Mouse (Mus musculus) heart, embryonic 10.5 days (tissue): ENCODE measurements around the gene Dlst. TPM values are rescaled to one million over a fixed set of nuclear protein-coding genes. Genes with fewer than 3 reads are reported as not detected.

Experiments used
- DNase-seq: peaks from one replicate; pipeline ENCODE4 v3.0.0-alpha.2; 2017; ENCODE audit warnings: low spot score
- H3K27ac ChIP-seq: fragments of 300-500 bp; sonication (generic); 2 replicates; pipeline ENCODE4 v1.5.1; 2016; ENCODE audit warnings: mild to moderate bottlenecking
- H3K27me3 ChIP-seq: fragments of 300-500 bp; sonication (generic); 2 replicates; pipeline ENCODE4 v1.6.1; 2016; ENCODE audit warnings: mild to moderate bottlenecking; ENCODE audit not compliant: poor library complexity, insufficient read depth, severe bottlenecking
- H3K36me3 ChIP-seq: fragments of 300-500 bp; sonication (generic); 2 replicates; pipeline ENCODE4 v1.6.1; 2016; ENCODE audit warnings: mild to moderate bottlenecking, moderate library complexity
- H3K4me1 ChIP-seq: fragments of 300-500 bp; sonication (generic); 2 replicates; pipeline ENCODE4 v1.6.1; 2016; ENCODE audit warnings: mild to moderate bottlenecking
- H3K4me3 ChIP-seq: fragments of 300-500 bp; sonication (generic); 2 replicates; pipeline ENCODE4 v1.5.1; 2016; ENCODE audit warnings: mild to moderate bottlenecking, moderate library complexity
- H3K9me3 ChIP-seq: fragments of 300-500 bp; sonication (generic); 2 replicates; pipeline ENCODE4 v1.6.1; 2016; ENCODE audit warnings: mild to moderate bottlenecking, moderate library complexity
- WGBS: fragments of 180-500 bp; shearing (Covaris S2); methylation state at CpG from one replicate; pipeline ENCODE4 v1.1.7; 2016; 5-methylcytosine and 5-hydroxymethylcytosine counted together
- polyA plus RNA-seq: library from polyadenylated mRNA; unstranded; fragments of >200 nt; fragmentation: Nextera tagmentation; extraction: Ambion mirVana; gene quantifications from 2 replicates; pipeline ENCODE4 v1.2.1, GENCODE M21; 2016

Gene Dlst
- polyA plus RNA-seq, 1 experiment from 2014 or later = 162 TPM

GRCm38 (mm10) chr12:85123108-85123530, 12.5 kb downstream of the Dlst start:
- Histone ChIP-seq H3K27ac (no peak overlapping the region), H3K4me1 (no peaks in the 10 kb centered on the region), H3K4me3 (no peak overlapping the region), H3K9me3 (no peaks in the 10 kb centered on the region), H3K36me3 (peaks cover 98% of the 10 kb centered on the region), H3K27me3 (no peaks in the 10 kb centered on the region)
- no peak for DNase-seq
- 90% methylated on average over 9 of the region's 9 CpGs for WGBS

- no peak for DNase-seq
- no peak overlapping the region for H3K27ac ChIP-seq
- H3K9me3 ChIP-seq = no peaks in the 10 kb centered on the region
- H3K4me3 ChIP-seq = no peak overlapping the region
- no peaks in the 10 kb centered on the region for H3K4me1 ChIP-seq
- peaks cover 98% of the 10 kb centered on the region for H3K36me3 ChIP-seq
- 88% methylated on average over 11 of the region's 11 CpGs for WGBS
- H3K27me3 ChIP-seq = no peaks in the 10 kb centered on the region
These were observed 13.0 kb downstream of the Dlst start for GRCm38 (mm10) chr12:85123645-85124044.

- H3K27me3 ChIP-seq = no peaks in the 10 kb centered on the region
- H3K27ac ChIP-seq = no peak overlapping the region
- no peak overlapping the region for H3K4me3 ChIP-seq
- H3K36me3 ChIP-seq = peaks cover 96% of the 10 kb centered on the region
- DNase-seq = no peak
- no peaks in the 10 kb centered on the region for H3K4me1 ChIP-seq
- H3K9me3 ChIP-seq = no peaks in the 10 kb centered on the region
- 90% methylated on average over 5 of the region's 5 CpGs for WGBS
These were observed 14.1 kb downstream of the Dlst start for GRCm38 (mm10) chr12:85124751-85125150.

DNA sequence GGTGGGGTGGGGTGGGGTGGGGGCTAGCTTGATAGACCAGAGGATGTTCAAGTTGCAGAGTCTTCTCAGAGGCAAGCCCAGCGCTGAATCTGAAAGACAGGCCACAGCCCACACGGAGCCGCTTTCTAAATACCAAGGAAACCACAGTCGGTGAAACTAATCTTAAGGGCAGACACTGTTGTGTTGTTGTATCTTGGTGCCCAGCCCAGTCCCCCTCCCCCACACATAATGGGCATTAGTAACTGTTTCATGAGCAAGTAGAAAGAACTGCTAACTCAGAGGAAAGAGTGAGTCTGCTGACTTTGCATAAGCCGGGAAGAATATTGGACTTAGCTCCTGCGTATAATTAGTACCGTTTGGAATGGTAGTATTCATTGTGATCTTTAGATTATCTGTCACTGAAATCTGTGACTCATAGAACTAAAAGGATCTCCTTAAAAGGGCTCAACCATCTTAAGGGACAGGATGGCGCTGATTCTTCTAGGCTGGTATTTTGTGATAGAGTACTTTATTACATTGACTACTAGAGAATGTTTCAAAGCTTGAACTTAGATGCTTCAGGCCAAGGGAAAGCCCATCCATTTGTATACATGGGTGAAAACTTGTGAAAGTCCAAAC, 16.5 kb downstream of the Dlst start:
- WGBS = 86% methylated on average over 8 of the region's 8 CpGs
- Histone ChIP-seq H3K27ac (no peak overlapping the region), H3K9me3 (no peaks in the 10 kb centered on the region), H3K36me3 (peaks cover 93% of the 10 kb centered on the region), H3K4me3 (no peak overlapping the region), H3K27me3 (no peaks in the 10 kb centered on the region), H3K4me1 (no peaks in the 10 kb centered on the region)
- no peak for DNase-seq

DNA sequence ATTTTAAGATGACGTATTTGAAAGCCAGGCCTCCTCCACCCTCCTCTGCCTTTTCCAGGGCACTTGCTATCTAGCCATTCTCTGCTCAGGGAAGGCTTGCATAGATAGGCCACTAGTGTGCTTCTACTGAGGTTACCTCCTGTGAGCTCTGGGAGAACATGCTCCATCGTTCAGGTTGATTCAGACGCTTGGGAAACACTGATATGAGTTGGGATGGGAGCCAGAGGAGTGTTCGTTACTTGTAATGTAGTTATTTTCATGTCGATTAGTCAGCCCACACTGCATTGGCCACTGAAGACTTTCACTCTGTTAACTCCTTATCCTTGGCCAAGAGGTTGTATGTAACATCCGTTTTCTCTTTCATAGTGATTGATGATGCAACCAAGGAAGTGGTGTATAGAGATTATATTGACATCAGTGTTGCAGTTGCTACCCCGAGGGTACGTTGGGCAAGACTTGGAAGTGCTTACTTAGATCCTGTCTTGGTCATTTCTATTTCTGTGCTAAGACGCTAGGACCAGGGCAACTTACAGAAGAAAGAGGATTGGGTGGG, 18.9 kb downstream of the Dlst start:
- no peaks in the 10 kb centered on the region for H3K9me3 ChIP-seq
- peaks cover 92% of the 10 kb centered on the region for H3K36me3 ChIP-seq
- no peak overlapping the region for H3K27ac ChIP-seq
- no peak overlapping the region for H3K4me3 ChIP-seq
- no peaks in the 10 kb centered on the region for H3K4me1 ChIP-seq
- 92% methylated on average over 9 of the region's 9 CpGs for WGBS
- no peak for DNase-seq
- no peaks in the 10 kb centered on the region for H3K27me3 ChIP-seq

- Histone ChIP-seq H3K27ac (no peak overlapping the region), H3K4me3 (no peak overlapping the region), H3K4me1 (peaks cover 7% of the 10 kb centered on the region; the same call in 1 of the 2 replicates), H3K36me3 (peaks cover 84% of the 10 kb centered on the region), H3K27me3 (no peaks in the 10 kb centered on the region), H3K9me3 (no peaks in the 10 kb centered on the region)
- DNase-seq = no peak
- 89% methylated on average over 6 of the region's 6 CpGs for WGBS
These were observed 20.7 kb downstream of the Dlst start for GRCm38 (mm10) chr12:85131361-85131760.

DNA sequence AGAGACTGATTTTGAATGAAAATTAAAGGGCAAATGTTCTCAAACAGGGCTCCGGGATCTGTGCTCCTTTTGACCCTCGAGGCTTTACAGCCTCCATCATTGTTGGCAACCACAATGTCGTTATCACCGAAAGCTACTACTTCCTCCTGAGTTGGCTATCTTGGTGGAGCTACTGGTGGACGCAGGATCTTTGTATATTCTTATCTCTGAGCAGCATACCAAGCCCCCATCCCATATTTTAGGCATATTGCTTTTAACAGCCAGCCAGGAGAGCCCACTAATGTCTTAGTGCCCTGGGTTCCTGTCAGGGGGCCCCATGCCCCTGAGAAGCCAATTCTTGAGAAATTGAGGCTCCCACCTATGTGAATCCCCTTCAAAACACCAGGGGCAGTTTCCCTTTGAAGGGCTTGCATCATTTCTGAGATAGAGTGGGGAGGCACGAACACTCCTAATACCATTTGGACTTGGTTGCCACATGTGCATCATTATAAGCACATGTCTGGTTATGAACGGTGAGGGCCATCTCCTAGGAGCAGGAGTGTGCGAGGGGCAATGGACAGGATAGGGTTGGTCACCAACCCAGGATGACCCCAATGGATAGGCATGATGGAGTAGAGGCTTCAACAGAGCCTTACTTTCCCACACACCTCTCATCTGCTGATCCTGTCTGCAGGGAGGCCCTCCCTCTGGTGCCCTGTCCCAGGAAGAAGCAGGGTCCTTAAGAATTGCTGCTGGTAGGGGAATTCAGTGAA, 23.6 kb downstream of the Dlst start:
- Histone ChIP-seq H3K4me1 (peaks cover 9% of the 10 kb centered on the region; the same call in 1 of the 2 replicates), H3K4me3 (no peak overlapping the region), H3K9me3 (no peaks in the 10 kb centered on the region), H3K27ac (no peak overlapping the region), H3K36me3 (peaks cover 57% of the 10 kb centered on the region), H3K27me3 (peaks cover 4% of the 10 kb centered on the region)
- 82% methylated on average over 8 of the region's 8 CpGs for whole genome bisulfite sequencing
- DNase-seq = no peak

DNA sequence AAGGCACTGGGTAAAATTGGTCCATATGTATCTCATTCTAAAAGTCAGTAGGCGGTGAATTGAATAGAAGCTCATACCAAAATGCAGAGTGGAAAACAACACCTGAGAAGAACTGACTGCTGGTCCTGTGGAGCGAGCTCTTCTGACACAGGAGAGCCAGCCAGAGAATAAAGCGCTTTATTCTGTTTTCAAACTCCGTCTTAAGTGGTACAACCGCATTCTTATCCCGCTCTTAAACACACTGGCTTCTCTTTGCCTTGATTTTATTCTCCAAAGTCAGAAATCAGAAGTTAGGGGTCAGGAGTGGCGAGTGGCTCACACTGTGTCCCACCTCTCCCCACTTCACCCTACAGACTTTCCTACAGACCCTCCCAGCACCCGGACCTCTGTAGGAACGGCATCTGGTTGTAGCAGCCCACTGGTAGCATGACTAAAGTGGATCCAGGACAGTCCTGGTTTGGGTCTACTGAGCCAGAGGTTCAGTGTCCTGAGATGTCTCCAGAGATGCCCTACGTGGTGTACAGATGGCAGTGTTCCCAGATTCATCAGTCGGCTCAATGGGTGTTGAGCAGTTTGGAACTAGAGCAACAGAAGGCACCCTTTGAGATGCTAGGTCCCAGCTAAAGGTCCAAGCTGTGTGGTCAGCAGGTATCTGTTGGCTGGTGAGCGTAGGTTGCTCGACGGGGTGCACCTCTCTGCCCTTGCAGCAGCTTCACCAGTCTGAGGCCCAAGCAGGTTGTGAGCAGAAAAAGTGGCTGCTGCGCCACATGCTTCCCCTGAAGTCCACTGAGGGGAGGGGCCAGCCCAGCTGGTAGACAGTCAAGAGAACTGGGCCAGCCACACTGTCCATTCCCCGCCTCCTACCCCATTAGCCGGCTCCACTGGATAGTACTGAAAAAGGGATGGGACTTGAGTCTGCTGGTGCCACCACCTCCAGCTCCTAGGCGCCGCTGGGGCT, 25.2 kb downstream of the Dlst start:
- H3K4me3 ChIP-seq = no peak overlapping the region
- H3K36me3 ChIP-seq = peaks cover 41% of the 10 kb centered on the region
- DNase-seq = no peak
- peaks cover 17% of the 10 kb centered on the region for H3K4me1 ChIP-seq
- H3K27ac ChIP-seq = peak overlapping the region; percentile 32; the same call in 1 of the 2 replicates
- H3K9me3 ChIP-seq = no peaks in the 10 kb centered on the region
- H3K27me3 ChIP-seq = peaks cover 19% of the 10 kb centered on the region
- 72% methylated on average over 19 of the region's 19 CpGs for WGBS

DNA sequence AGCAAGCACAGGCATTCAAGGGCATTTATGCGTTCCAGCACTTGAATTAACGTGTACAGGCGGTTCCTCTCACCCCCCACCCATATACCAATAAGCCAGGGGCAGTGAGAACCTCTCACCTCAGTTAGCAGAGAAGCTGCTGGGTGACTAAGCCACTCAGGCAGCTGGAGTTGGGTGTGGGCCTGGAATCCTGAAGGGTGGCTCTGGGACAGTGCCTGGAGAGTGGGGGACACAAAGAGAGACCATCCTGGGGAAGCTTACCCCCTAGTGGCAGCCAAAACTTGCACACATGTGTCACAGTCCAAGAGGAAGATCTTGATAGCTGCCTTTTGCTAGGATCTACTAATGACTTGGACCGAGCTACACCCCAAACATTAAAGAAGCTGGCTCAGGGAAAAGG, 26.0 kb downstream of the Dlst start:
- DNase-seq = no peak
- Histone ChIP-seq H3K27ac (no peak overlapping the region), H3K9me3 (no peaks in the 10 kb centered on the region), H3K27me3 (peaks cover 27% of the 10 kb centered on the region), H3K36me3 (peaks cover 33% of the 10 kb centered on the region), H3K4me1 (peaks cover 17% of the 10 kb centered on the region), H3K4me3 (no peak overlapping the region)
- 76% methylated on average over 4 of the region's 4 CpGs for WGBS

- Histone ChIP-seq H3K27me3 (peaks cover 32% of the 10 kb centered on the region), H3K4me3 (peak overlapping the region; percentile 37), H3K4me1 (peaks cover 21% of the 10 kb centered on the region), H3K36me3 (peaks cover 2% of the 10 kb centered on the region), H3K27ac (no peak overlapping the region; the same call in 1 of the 2 replicates), H3K9me3 (no peaks in the 10 kb centered on the region)
- WGBS = 28% methylated on average over 18 of the region's 18 CpGs
- no peak for DNase-seq
These were observed 29.5 kb downstream of the Dlst start for GRCm38 (mm10) chr12:85140036-85140701.

DNA sequence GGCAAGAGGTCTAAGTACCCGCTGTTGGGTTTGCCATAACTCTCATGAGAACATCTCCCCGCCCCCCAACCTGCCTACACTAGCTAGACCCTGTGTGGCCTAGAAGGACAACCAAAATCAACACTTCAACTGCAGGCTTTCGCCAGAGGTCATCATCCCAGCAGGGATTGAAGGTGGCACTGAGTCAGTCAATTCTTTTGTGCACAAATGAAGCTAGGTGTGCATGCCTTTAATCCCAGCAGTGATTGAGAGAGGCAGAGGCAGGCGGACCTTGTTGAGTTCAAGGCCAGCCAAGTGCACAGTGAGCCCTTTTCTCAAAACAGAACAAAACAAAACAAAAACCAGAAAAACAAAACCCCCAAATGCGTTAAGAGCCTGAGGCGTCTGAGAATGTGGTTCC, 30.5 kb downstream of the Dlst start:
- Histone ChIP-seq H3K9me3 (no peaks in the 10 kb centered on the region), H3K36me3 (no peaks in the 10 kb centered on the region), H3K4me1 (peaks cover 25% of the 10 kb centered on the region), H3K27ac (no peak overlapping the region), H3K27me3 (peaks cover 32% of the 10 kb centered on the region), H3K4me3 (no peak overlapping the region)
- WGBS = 77% methylated on average over 6 of the region's 6 CpGs
- DNase-seq = no peak

DNA sequence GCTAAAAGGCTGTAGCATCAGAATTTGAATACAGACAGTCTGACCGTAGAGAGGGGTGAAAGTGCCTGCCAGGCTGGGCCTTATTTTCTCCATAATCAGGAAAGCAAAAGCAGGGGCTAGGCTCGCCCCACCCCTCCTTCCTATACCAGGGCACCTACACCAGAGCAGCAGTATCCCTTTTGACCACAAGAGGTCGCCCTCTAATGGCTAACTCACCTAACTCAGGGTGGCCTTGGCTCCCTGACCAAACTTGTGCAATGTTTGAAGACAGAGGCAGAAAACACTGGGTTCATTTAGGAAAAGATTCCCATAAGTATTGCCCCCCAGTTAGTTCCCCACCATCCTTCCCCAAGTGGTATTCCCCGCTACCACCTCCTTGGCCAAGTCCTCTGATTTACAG, 32.2 kb downstream of the Dlst start:
- DNase-seq = peak; percentile 88
- Histone ChIP-seq H3K4me1 (peaks cover 35% of the 10 kb centered on the region), H3K36me3 (no peaks in the 10 kb centered on the region), H3K9me3 (no peaks in the 10 kb centered on the region), H3K27ac (no peak overlapping the region), H3K4me3 (no peak overlapping the region), H3K27me3 (peaks cover 37% of the 10 kb centered on the region)
- 8% methylated on average over 4 of the region's 4 CpGs for WGBS
